Mouse (Mus musculus): ENCODE results near the gene Slc5a5. TPM values are rescaled to one million over a fixed set of nuclear protein-coding genes. Genes with fewer than 3 reads are reported as not detected.

The Slc5a5 gene
- polyA plus RNA-seq, 1 experiment, result not detected

GRCm38 (mm10) chr8:70863956-70864711 lies 28.4 kb downstream of the Slc5a5 start:
- Histone ChIP-seq H3K27ac (ENCODE audit: insufficient read depth, low read depth, low read length) (no peak overlapping the region), H3K4me3 (ENCODE audit: insufficient read depth, low read length) (peak overlapping the region; percentile 13), H3K4me1 (ENCODE audit: control insufficient read depth, insufficient read depth, low read length) (peaks cover 13% of the 10 kb centered on the region)
- TF ChIP-seq POLR2A (IDR thresholded peaks at IDR 0.05; ENCODE audit: borderline replicate concordance, low read depth, low read length) (no peak), CTCF (IDR thresholded peaks at IDR 0.05; ENCODE audit: low read depth, low read length) (no peak)

- Histone ChIP-seq H3K4me1 (ENCODE audit: control insufficient read depth, insufficient read depth, low read length) (peaks cover 20% of the 10 kb centered on the region), H3K4me3 (ENCODE audit: insufficient read depth, low read length) (peak within 1 kb of the TSS; percentile 45)
- no peak for TF ChIP-seq POLR2A (IDR thresholded peaks at IDR 0.05; ENCODE audit: borderline replicate concordance, low read depth, low read length)
- no peak for TF ChIP-seq CTCF (IDR thresholded peaks at IDR 0.05; ENCODE audit: low read depth, low read length)
Observed at GRCm38 (mm10) chr8:70862824-70863641, 29.5 kb downstream of the Slc5a5 start, which contains the start of gene Kcnn1. Gene Kcnn1, minus strand, starts transcription at chr8:70863258.

GRCm38 (mm10) chr8:70857516-70857915 lies 35.0 kb downstream of the Slc5a5 start:
- peaks cover 26% of the 10 kb centered on the region for H3K4me1 ChIP-seq (ENCODE audit: control insufficient read depth, insufficient read depth, low read length)
- H3K27ac ChIP-seq (ENCODE audit: insufficient read depth, low read depth, low read length), result no peak overlapping the region
- TF ChIP-seq CTCF (IDR thresholded peaks at IDR 0.05; ENCODE audit: low read depth, low read length) (no peak), POLR2A (IDR thresholded peaks at IDR 0.05; ENCODE audit: borderline replicate concordance, low read depth, low read length) (no peak)
- no peak overlapping the region for H3K4me3 ChIP-seq (ENCODE audit: insufficient read depth, low read length)

More at GRCm38 (mm10) chr8:70862824-70863641, 29.5 kb downstream of the Slc5a5 start, which contains the start of gene Kcnn1:
- H3K27ac ChIP-seq (ENCODE audit: insufficient read depth, low read depth, low read length), result no peak within 1 kb of the TSS

- peaks cover 26% of the 10 kb centered on the region for H3K4me1 ChIP-seq (ENCODE audit: control insufficient read depth, insufficient read depth, low read length)
- peak overlapping the region; percentile 43 for H3K4me3 ChIP-seq (ENCODE audit: insufficient read depth, low read length)
- no peak overlapping the region for H3K27ac ChIP-seq (ENCODE audit: insufficient read depth, low read depth, low read length)
- TF ChIP-seq CTCF (IDR thresholded peaks at IDR 0.05; ENCODE audit: low read depth, low read length) (no peak), POLR2A (IDR thresholded peaks at IDR 0.05; ENCODE audit: borderline replicate concordance, low read depth, low read length) (no peak)
Observed at GRCm38 (mm10) chr8:70856541-70857197, 35.9 kb downstream of the Slc5a5 start.

GRCm38 (mm10) chr8:70856028-70856427 lies 36.5 kb downstream of the Slc5a5 start:
- H3K4me3 ChIP-seq (ENCODE audit: insufficient read depth, low read length), result no peak overlapping the region; the same call in 1 of the 2 replicates
- TF ChIP-seq CTCF (IDR thresholded peaks at IDR 0.05; ENCODE audit: low read depth, low read length) (no peak), POLR2A (IDR thresholded peaks at IDR 0.05; ENCODE audit: borderline replicate concordance, low read depth, low read length) (no peak)
- H3K27ac ChIP-seq (ENCODE audit: insufficient read depth, low read depth, low read length), result no peak overlapping the region
- peaks cover 26% of the 10 kb centered on the region for H3K4me1 ChIP-seq (ENCODE audit: control insufficient read depth, insufficient read depth, low read length)

GRCm38 (mm10) chr8:70853863-70854262 lies 38.7 kb downstream of the Slc5a5 start:
- H3K4me3 ChIP-seq (ENCODE audit: insufficient read depth, low read length), result no peak overlapping the region
- TF ChIP-seq CTCF (IDR thresholded peaks at IDR 0.05; ENCODE audit: low read depth, low read length) (no peak), POLR2A (IDR thresholded peaks at IDR 0.05; ENCODE audit: borderline replicate concordance, low read depth, low read length) (no peak)
- peaks cover 21% of the 10 kb centered on the region for H3K4me1 ChIP-seq (ENCODE audit: control insufficient read depth, insufficient read depth, low read length)
- peak overlapping the region; percentile 17; the same call in 1 of the 2 replicates for H3K27ac ChIP-seq (ENCODE audit: insufficient read depth, low read depth, low read length)

GRCm38 (mm10) chr8:70852595-70853231 lies 39.8 kb downstream of the Slc5a5 start:
- H3K27ac ChIP-seq (ENCODE audit: insufficient read depth, low read depth, low read length), result no peak overlapping the region
- H3K4me3 ChIP-seq (ENCODE audit: insufficient read depth, low read length), result no peak overlapping the region
- H3K4me1 ChIP-seq (ENCODE audit: control insufficient read depth, insufficient read depth, low read length), result peaks cover 13% of the 10 kb centered on the region
- TF ChIP-seq CTCF (IDR thresholded peaks at IDR 0.05; ENCODE audit: low read depth, low read length) (no peak), POLR2A (IDR thresholded peaks at IDR 0.05; ENCODE audit: borderline replicate concordance, low read depth, low read length) (no peak)

- Histone ChIP-seq H3K27ac (ENCODE audit: insufficient read depth, low read depth, low read length) (no peak overlapping the region), H3K4me1 (ENCODE audit: control insufficient read depth, insufficient read depth, low read length) (peaks cover 13% of the 10 kb centered on the region), H3K4me3 (ENCODE audit: insufficient read depth, low read length) (no peak overlapping the region)
- no peak for TF ChIP-seq CTCF (IDR thresholded peaks at IDR 0.05; ENCODE audit: low read depth, low read length)
- TF ChIP-seq POLR2A (IDR thresholded peaks at IDR 0.05; ENCODE audit: borderline replicate concordance, low read depth, low read length), result no peak
Observed at GRCm38 (mm10) chr8:70851837-70852236, 40.7 kb downstream of the Slc5a5 start.

- peaks cover 13% of the 10 kb centered on the region for H3K4me1 ChIP-seq (ENCODE audit: control insufficient read depth, insufficient read depth, low read length)
Observed at GRCm38 (mm10) chr8:70850947-70851346, 41.6 kb downstream of the Slc5a5 start.

More at GRCm38 (mm10) chr8:70850947-70851346, 41.6 kb downstream of the Slc5a5 start:
- Histone ChIP-seq H3K4me3 (ENCODE audit: insufficient read depth, low read length) (no peak overlapping the region), H3K27ac (ENCODE audit: insufficient read depth, low read depth, low read length) (no peak overlapping the region)
- no peak for TF ChIP-seq CTCF (IDR thresholded peaks at IDR 0.05; ENCODE audit: low read depth, low read length)
- TF ChIP-seq POLR2A (IDR thresholded peaks at IDR 0.05; ENCODE audit: borderline replicate concordance, low read depth, low read length), result no peak
